Mouse (Mus musculus): ENCODE results near the gene Exoc3l.

The Exoc3l gene

GRCm38 (mm10) chr8:105295895-105296573 is at the start of gene Exoc3l:
Exoc3l (minus strand) TSS chr8:105296101.
- no peak for DNase-seq

GRCm38 (mm10) chr8:105345061-105345975 is 49.4 kb upstream of the Exoc3l start:
- DNase-seq = no peak

- DNase-seq = no peak
These were observed 48.1 kb upstream of the Exoc3l start for GRCm38 (mm10) chr8:105343791-105344574.

GRCm38 (mm10) chr8:105342768-105343167 is 46.9 kb upstream of the Exoc3l start:
- no peak for DNase-seq

GRCm38 (mm10) chr8:105341399-105341798 is 45.5 kb upstream of the Exoc3l start:
- DNase-seq = no peak

GRCm38 (mm10) chr8:105339886-105340635 is 44.2 kb upstream of the Exoc3l start:
- no peak for DNase-seq

GRCm38 (mm10) chr8:105338992-105339391 is 43.1 kb upstream of the Exoc3l start:
- DNase-seq = no peak

GRCm38 (mm10) chr8:105336373-105337130 is 40.7 kb upstream of the Exoc3l start:
- no peak for DNase-seq

GRCm38 (mm10) chr8:105332523-105332922 is 36.6 kb upstream of the Exoc3l start:
- DNase-seq = no peak

- no peak for DNase-seq
These were observed 36.0 kb upstream of the Exoc3l start for GRCm38 (mm10) chr8:105331931-105332330.

GRCm38 (mm10) chr8:105331469-105331868 is 35.6 kb upstream of the Exoc3l start:
- DNase-seq = no peak

- DNase-seq = no peak
These were observed 34.4 kb upstream of the Exoc3l start for GRCm38 (mm10) chr8:105330325-105330724.

- DNase-seq = no peak
These were observed 31.1 kb upstream of the Exoc3l start for GRCm38 (mm10) chr8:105326968-105327367.

- DNase-seq = peak; percentile 93 to 98
These were observed 30.3 kb upstream of the Exoc3l start, which contains the start of the genes Lrrc29 and Tmem208 for GRCm38 (mm10) chr8:105326141-105326672. Lrrc29 (minus strand) TSS chr8:105326278. Tmem208 (plus strand) TSS chr8:105326354.

GRCm38 (mm10) chr8:105325641-105326093 is 29.8 kb upstream of the Exoc3l start:
- DNase-seq = no peak

GRCm38 (mm10) chr8:105323183-105323582 is 27.3 kb upstream of the Exoc3l start:
- DNase-seq = no peak

- no peak for DNase-seq
These were observed 22.8 kb upstream of the Exoc3l start for GRCm38 (mm10) chr8:105318662-105319190.

GRCm38 (mm10) chr8:105317941-105318340 is 22.0 kb upstream of the Exoc3l start:
- DNase-seq = no peak

- no peak for DNase-seq
These were observed 19.3 kb upstream of the Exoc3l start for GRCm38 (mm10) chr8:105315073-105315769.
